Mouse (Mus musculus) liver, embryonic 14.5 days (tissue): ENCODE measurements at regions not wholly inside any gene's neighbourhood (a gene's known extent, or its start where the extent isn't known, plus 50 kb on each side); places are given as distances from the start of the nearest gene placed in this dataset.

ENCODE experiments used
- CTCF ChIP-seq: IDR thresholded peaks from 2 replicates; pipeline ENCODE4 v1.5.1; 2016; ENCODE audit warnings: antibody characterized with exemption, low read depth, control low read depth
- EP300 ChIP-seq: IDR thresholded peaks from 2 replicates; pipeline ENCODE4 v1.6.1; 2016; ENCODE audit warnings: antibody characterized with exemption, low read depth

- no peak for TF ChIP-seq CTCF
- no peak for TF ChIP-seq EP300
These were observed 95.2 kb upstream of the Ptch1 start for GRCm38 (mm10) chr13:63668576-63668975.
